Mouse (Mus musculus) left cerebral cortex, adult 11 months (tissue): ENCODE data around the gene Zbp1.

Source experiments
- DNase-seq: peaks from one replicate; pipeline ENCODE4 v3.0.0; 2022; ENCODE audit warnings: low spot score

Gene Zbp1

DNA sequence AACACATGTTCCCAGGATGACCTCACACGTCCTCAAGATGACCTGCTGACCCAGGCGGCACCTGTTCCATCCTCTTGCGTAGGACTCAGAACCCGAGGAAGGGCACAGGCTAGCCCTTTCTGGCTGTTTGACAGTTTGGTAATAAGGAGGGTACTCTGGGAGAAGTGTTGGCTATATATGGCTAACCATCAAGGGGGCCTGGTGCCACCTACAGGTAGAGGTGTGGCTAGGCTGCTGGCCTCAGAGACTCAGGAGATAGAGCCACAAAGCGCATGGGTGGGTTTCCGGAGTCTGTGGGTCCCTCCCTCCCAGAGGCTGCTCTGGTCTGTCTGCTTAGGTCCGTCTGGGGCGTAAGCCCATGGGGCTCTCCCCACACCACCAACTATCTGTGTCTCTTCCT is 28.0 kb upstream of the Zbp1 start:
- DNase-seq: no peak

DNA sequence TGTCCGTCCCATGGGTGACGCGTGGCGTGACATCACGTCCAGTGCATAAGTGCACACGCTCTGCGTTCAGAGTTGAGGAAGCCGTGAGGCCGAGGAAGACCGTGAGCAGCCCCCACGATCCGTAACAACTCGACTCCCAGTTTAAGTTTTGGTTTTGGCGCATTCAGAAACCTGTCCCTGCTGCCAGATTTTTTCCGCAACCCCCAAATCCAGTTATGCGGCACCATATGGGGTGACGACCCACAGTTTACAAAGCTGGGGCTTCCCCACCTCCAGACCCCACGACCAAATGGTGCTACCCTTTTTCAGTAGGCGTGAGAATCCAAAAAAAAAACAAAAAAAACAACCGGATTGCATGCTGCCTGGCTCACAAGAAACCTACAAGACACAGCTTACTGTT is 26.5 kb upstream of the Zbp1 start:
- no peak for DNase-seq

DNA sequence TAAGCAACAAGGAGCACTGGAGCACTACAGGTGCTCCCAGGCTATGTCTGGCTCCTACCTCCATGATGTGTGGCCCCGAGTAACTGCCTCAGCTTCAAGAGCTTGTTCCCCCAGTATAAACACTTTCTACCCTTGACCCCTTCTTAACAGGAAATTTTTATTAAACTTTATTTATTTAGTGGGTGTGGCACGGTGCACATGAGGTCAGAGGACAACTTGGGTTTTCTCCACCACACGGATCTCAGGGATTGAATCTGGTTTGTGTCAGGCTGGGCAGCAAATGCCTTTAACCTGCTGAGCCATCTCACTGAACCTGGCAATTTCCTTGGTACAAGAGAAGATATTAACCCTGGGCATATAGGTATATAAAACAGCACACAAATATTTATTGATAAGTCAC is 25.4 kb upstream of the Zbp1 start:
- DNase-seq: no peak

DNA sequence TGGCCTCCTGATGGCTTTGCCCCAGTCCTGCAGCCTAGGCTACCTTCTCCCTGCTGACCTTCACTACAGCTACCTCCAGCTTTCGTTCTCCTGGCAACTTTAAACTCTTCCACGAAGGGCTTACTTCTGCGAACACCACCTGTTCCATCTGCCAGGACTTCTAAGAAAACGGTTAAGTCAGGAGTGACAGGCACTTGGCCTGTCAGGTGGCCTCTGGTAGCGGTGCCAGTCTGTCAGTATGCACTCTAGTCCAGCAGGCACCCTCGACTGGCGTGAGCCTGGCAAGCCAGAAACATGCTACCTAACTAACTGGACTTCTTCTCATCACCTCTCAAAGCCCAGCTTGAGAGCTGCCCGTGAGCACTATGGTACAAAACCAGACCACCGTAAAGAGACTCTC is 24.9 kb upstream of the Zbp1 start:
- no peak for DNase-seq

DNA sequence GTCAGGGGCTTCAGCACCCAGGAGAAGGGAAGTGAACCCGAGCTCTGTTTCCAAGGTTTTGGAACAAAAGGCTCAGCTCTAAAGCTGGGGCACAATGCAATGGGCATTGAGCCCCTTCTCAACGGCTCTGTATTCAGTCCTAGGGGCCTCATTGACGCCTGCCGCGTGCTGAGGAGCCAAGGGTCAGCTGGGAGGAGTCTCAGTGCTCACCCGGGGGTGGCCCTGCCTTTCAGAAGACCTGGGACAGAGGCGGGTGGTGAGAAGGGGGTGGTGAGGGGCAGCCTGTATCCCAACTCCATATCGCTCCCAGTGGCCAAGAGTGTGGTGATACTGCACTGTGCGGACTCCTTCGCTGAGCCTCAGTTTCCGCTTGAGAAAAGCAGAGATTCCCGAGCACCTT is 24.2 kb upstream of the Zbp1 start:
- DNase-seq: no peak

DNA sequence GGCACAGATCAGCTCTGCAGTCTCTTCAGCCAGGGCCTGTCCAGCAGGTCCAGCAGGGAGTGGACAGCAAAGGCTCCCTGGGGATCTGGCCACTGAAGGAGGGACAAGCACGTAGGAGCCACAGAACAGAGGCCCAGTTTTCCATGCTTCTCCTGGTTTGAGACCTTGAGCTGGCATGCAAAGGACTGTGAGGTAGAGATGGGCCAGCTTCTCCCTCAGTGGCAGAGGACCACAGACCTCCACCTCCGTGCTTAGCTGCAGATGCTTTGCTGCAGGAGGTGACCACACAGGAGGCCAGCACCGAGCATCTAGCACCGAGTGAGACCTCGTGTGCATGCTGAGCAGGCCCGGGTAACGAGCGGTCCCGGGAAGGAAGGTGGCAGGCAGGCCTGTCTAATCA is 22.0 kb upstream of the Zbp1 start:
- DNase-seq: no peak

DNA sequence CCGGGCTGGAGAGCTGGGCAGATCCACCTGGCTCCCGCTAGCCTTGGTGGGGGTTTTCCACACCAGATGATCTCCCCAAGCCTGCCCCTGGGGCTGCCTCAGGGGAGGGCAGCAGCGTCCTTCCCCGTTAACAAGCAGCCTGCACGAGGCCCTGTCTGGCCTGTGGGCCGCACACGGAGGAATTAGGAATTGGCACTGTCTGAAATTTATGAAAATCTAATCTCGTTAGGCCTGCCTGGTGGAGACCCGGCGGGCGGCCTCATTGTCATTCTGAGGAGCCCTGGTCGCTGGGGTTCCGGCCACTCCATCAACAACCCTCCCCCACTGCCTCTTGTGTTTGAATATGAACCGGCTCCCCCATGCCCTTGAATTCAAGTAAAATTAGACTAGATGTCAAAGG is 19.8 kb upstream of the Zbp1 start:
- no peak for DNase-seq

DNA sequence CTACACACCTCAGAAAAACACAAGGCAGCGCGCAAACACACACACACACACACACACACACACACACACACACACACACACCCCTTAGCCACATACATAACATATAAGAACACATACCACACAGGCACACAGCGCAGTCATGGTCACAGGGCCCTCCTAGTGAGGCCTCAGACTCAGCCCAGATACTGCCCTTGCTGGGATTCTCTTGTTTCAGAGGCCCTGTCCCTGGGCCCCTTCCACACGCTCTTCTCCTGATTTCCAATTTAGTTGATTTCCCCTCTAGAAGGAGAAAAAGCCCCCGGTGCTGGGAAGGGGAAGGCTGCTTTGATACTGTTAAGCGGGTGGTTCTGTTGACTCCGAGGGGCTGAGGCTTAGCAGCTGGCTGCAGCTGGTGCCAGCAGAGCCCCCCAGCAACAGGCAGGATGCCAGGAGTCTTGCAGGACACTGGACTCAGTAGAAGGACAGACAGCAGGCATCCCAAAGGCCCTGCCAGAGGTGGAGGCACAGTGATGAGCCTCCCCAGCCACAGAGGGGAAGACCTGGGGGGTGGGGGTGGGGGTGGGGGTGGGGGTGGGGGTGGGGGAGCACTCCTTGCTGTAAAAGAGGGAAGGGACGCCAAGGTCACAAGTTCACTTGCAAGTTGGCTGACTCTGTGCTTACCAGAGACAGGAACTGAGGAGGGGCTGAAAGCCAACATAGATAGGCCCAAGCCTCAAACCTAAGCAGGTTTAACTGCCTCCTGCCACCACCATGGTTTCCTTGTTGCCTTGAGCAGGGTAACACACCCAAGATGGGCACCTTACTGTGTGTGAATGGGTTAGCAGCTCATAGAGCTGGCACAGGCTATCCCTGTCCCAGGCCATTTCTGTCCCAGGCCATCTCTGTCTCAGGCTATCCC is 17.0 kb upstream of the Zbp1 start:
- no peak for DNase-seq

DNA sequence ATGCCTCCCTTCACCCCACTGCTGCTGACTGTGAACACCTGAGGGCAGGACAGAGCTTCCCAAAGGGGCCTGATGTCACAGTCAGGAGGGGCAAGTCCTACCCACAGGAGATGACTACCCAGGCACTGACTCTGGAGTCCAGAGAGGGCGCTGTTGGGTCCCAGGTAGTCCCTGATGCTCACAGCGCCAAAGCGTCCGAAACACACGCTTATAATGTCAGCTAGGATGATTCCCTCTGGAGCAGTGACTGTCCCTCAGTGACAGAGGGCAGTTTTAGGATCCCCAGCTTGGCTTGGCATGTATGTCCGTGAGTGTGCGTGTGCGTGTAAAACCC is 14.0 kb upstream of the Zbp1 start:
- no peak for DNase-seq

DNA sequence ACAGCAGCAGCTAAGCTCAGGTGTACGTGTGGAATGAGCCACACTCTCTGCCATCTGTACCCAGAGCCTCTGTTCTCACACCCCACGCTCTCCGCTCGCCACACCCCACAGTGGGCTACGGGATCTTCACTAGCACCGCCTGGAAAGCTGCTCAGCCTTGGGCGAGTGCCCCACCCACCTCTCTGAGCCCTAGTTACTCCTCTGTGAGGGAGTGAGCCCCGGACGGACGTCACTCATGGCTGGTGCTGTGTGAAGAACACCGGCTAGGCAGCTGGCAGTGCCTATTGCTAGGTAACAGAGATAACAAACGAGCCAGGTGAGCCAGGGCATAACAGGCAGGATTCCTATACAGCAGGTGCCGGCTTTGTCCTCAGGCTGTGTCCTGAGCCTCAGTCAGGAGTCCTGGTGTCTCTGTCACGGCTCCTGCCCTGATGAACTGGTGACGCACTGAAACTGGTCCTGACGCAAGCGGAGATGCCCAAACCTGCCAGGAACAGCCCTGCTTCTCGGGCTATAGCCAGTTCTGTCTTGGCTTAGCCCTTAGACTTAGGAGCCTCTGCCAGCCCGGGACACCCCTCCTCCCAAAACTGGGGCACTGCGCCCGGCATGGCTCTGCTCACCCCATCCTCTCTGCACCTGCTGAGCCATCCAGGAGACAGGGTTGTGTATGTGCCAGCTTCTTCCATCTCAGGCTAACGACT is 13.5 kb upstream of the Zbp1 start:
- no peak for DNase-seq

DNA sequence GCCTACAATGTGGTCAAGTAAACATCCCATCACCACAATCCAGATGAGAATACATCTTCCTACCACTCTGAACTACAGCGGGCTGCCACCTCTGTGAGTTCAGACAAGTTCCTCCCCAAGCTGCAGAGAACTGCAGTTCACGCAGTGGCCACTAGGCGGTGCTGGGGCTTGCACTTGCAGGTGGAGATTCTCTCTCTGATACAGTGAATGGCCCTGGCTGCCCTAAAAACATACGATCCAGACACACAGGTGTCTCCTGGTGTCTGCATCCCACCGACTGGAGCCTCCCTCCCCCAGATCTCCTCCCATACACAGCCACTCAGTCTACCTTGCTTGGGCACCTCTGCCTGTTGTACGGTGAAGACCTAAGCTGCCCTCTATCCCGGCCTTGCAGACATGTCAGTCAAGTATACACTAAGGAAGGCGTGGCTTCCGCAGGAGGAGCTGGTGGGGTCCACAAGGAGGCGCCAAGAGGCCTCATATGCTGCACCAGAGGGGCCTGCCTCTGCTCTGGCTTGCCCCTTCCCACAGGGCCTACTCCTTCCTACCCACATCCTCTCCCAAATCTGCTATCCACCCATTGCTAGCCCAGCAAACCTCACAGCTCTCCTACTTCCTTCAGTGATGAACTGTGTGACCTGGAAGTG is 11.0 kb upstream of the Zbp1 start:
- peak; percentile 83 for DNase-seq

DNA sequence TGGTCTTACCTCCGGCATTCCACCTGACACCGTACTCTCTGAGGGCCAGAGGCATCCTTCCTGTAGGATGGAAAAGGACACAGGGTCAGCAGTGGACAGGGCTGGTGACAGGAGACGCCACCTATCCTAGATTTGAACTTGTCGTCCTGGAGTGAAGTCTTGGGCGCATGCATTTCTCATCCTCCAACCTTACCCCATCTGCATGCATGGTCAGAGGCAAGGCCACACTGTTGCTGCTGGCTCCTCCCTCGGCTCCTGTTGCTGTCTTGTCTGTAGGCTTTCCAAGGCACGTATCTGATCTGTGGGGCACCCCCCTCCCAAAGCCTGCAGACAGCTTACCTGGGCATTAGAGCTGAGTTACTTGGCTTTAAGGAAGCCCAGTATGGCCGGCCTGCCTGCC is 9.8 kb upstream of the Zbp1 start:
- DNase-seq: no peak

DNA sequence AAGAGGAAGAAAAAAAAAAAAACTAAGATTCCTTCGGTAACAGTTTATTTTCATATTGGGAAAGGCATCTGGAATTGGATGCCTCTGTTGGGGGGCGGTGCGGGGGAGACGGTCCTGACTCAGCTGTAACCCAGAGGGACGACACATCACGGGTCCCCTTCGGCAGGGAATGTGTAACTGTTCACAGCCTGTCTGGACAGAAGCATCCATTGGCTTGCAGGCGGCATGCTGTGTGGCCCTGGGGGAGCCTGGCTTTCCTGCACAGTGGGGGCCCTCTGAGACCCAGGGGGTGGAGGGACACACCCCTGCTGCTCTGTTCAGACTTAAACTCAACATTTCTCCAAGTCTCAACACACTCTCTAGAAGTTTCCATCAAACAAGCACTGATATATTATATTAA is 8.1 kb upstream of the Zbp1 start:
- no peak for DNase-seq

DNA sequence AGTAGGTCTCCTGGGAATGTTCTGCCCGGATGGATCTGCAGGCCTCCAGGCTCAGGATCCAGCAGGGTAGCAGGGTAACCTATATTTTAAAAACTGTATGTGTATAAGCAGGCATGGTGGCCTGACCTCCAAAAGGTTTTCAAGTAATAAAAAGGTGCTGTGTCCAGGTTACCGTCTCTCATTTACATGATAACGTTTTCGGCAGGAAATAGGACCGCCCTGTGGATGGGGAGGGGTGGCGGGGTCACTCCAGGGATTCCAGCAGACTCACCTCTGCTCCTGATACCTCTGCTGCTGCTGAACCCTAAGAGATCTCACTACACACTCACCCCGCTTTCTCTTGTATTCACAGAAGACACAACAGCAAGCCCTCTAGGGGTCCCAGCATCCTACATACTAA is 7.2 kb upstream of the Zbp1 start:
- no peak for DNase-seq

DNA sequence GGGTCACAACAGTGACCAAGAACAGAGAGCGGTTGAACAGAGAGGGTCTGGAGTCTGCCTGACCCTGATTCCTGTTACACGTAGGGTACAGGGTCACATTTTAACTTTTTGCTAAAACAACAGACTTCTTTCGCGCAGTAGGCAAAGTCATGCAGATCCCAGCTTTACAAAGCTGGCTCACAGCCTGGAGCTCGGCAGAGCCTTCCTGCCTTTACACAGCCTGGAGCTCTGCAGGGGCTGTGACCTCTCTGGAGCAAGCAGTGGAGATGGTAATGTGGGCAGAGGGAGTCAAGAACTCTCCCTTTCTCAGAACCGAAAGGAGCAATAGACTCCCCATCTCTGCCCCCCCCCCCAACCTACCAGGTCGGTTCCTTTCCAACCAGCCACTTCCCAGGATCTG is 6.1 kb upstream of the Zbp1 start:
- DNase-seq: no peak

DNA sequence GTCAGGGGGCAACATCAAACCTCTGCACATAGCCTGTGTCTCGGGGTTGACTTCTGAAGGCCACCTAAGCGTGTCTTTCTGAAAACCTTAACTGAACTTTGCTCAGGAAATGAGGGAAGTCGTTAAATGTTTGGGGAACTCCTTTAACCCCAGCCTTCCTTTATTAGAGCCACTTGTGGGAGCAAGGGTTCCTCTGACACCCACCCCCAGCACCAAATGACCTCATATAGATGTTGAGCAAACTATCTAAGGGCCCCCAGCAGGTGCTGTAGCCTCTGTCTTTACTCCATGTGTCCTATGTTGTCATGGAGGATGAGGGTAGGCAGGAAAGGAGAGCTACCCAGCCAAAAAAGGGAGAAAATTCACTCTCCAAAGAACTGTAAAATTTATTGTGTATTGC is 5.4 kb upstream of the Zbp1 start:
- DNase-seq: no peak

DNA sequence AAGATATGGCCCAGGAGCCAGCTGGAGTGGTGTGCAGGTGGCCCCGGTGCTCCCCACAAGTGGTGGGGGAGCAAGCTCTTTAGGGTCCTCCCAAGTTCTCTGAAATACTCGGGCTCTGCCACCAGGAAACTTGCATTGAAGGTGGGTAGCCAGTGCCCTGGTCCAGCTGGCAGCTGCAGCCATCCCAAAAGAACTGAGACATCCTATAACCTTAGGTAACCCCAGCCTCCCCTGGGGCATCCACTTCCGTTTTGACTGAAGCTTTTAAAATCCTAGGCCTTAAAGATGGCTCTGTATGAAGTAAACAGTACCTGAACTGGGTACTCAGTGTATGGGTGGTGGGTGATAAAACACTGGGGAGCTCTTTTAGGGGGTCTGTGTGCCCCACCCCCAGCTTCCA is 4.8 kb upstream of the Zbp1 start:
- no peak for DNase-seq

DNA sequence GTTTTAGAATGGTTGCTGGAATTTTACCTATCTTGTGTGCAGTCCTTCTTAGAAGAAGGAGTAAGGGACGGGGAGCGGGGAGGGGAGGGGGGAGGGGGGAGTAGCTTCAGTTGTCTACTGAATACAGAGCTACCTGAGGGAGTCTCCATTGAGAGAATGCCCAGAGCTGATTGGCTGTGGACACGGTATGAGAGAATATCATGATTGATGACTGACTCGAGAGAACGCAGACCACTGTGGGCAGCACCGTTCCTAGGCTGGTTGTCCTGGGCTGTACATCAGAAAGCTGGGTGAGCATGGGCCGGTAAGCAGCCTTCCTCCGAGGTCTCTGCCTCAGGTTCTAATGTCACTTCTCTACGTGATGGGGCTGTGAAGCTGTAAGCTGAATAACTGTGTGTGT is 2.0 kb upstream of the Zbp1 start:
- DNase-seq: no peak

DNA sequence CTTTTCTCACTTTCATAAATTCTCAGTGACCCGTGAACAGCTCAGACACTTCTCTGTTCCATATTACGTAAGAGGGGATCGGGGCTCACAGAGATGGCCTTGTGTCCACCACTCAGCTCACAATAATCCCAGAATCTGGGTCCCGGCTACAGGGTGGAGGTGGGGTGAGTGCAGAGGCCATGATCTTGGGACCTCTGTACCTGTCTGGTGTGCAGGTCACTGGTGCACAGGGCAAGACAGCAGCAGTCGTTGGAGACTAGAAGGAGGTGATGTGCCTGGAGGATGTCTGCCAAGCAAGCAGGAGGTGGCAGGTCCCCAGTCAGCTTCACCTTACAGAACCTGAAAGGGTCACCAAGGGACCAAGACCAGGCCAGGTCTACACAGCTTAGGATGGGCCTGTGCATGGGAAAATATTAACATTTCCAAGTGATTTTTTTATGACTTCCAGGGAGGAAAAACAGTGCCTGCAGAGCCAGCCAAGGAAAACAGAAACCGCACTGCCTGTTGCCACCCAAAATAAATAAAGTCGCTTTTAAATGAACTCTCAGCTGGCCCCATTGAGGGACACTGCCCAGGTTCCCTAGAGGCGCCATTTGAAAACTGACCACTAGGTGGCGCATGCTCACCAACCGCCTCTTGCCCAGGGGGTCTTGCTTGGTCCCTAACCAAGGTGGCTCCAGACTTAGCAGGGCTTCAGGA is 682 bp upstream of the Zbp1 start:
- no peak for DNase-seq

DNA sequence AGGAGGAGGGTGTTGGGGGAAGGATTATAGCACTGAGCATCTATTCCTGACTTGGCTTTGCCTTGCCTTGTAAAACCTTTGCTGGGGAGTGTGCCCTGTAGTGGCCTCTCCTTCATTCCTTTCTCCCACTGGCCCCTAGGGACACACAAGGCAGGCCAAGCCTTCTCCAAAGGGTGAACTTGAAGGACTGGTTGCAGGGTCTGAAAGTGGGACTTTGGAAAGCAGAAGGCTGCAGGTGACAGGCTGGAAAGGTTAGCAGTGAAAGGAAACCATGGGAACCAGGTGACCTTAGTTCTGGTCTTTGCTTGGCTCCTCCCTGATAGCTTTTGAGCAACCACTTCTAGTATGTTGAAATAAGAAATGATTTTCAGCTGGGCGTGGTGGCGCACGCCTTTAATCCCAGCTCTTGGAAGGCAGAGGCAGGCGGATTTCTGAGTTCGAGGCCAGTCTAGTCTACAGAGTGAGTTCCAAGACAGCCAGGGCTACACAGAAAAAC is 912 bp downstream of the Zbp1 start:
- no peak for DNase-seq

DNA sequence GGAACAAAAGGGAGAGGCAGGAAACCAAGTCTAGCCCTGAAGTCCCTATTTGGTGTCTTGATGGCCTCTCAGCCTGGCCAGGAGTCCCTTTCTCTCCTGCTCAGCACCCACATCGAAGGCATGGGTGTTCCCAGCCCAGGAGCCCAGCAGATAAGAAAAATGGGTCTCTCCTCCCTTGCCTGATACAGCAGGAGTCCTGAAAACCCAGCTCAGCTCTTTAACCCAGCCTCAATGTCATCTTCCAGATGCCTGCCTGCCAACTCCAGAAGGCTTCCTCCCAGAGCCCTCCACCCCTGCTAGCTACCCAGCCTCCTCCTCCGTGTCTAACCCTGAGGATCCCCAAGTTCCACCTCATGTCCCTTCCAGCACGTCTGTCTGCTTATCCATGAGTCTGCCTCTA is 1.5 kb downstream of the Zbp1 start:
- no peak for DNase-seq

DNA sequence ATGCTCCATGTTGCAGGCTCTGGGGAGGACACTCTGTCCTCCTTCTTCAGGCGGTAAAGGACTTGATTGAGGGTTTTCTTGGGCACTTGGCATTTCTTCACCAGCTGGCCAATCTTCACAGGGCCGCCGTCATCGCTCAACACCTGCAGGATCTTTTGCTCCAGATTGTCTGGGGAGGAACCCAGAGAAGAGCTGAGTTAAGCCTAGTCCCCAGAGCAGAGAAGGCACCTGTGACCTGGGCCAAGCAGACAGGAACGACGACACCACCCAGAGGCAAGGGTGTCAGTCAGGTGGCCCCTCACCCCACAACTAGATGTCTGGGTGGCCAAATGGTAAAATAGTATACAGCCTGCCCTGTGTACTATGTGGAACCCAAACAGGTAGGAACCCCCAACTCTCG is 1.9 kb downstream of the Zbp1 start:
- no peak for DNase-seq

DNA sequence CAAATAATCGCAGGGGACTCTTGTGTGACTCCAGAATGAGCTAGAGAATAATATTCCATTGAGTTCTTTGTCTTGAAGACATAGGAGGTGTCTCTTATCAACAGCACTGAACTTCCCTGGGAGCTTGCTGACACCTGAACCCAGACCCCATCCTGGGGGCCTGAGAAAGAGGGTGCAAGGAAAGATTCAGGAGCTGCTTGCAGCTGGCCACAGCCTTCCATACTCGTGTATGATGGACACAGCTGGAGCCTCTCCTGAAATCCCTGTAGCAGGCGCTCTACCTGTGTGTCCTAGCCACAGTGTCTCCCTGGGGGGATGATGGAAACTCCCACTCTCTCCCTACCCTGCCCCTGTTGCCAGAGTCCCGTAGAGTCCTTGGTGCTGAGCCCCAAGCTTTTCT is 6.5 kb downstream of the Zbp1 start:
- no peak for DNase-seq
